Mouse (Mus musculus) G1E (cell line): ENCODE results near the gene Cwc27.

Experiments used
- GATA1 ChIP-seq: IDR thresholded peaks from 2 replicates; pipeline ENCODE4 v1.6.1; 2012; ENCODE audit warnings: borderline replicate concordance, low read length, inconsistent platforms, mixed read lengths
- TAL1 ChIP-seq: conservative IDR thresholded peaks from 2 replicates; pipeline ENCODE4 v1.6.1; 2012; ENCODE audit warnings: low read depth, low read length, inconsistent platforms, mixed read lengths

- TF ChIP-seq GATA1 (no peak), TAL1 (no peak)
Observed at GRCm38 (mm10) chr13:104660042-104660680, 156.8 kb downstream of the Cwc27 start.
